Mouse (Mus musculus) C3H10T1/2 (cell line): Measurements from ENCODE around the gene Pak6. TPM values are rescaled to one million over a fixed set of nuclear protein-coding genes. Genes with fewer than 3 reads are reported as not detected.

Experiments used
- polyA plus RNA-seq, 2 experiments: library from polyadenylated mRNA; unstranded; fragments of >200 nt; fragmentation: generic; extraction: Trizol; gene quantifications; one replicate each; pipeline ENCODE4 v1.2.1; 2012; ENCODE audit warnings: missing spikeins in 2 of 2

The Pak6 gene
- polyA plus RNA-seq: under 1 TPM in 1 of 2 experiments, not detected in 1; 0.15 TPM

GRCm38 (mm10) chr2:118662902-118663803, at the start of gene Pak6:
TSS of gene Pak6 (plus strand) at chr2:118663303.

GRCm38 (mm10) chr2:118703913-118704730, 41.0 kb downstream of the Pak6 start, which contains the start of gene Ankrd63:
TSS of gene Ankrd63 (minus strand) at chr2:118703963.

GRCm38 (mm10) chr2:118728337-118728736, 65.2 kb downstream of the Pak6 start, which contains the start of gene Plcb2:
TSS of gene Plcb2 (minus strand) at chr2:118728438.

GRCm38 (mm10) chr2:118745232-118745884, 82.3 kb downstream of the Pak6 start, which contains the start of gene Inafm2:
TSS of gene Inafm2 (plus strand) at chr2:118745758.

Other genes starting within 250 kb of the Pak6 start
- gene Srp14, start 183.6 kb upstream of the Pak6 start, polyA plus RNA-seq: 100 to 1,000 TPM in 1 of 2 experiments, 10 to 100 TPM in 1; 76.6 to 215 TPM
- 10 to 100 TPM in 1 of 2 experiments, under 1 TPM in 1; 0.16 to 12.2 TPM for gene Bmf, start 113.6 kb upstream of the Pak6 start, polyA plus RNA-seq
- gene Bub1b, start 65.1 kb upstream of the Pak6 start, polyA plus RNA-seq: 10 to 100 TPM in 1 of 2 experiments, 1 to 10 TPM in 1; 8.9 to 54.1 TPM
- gene Ankrd63, start 40.7 kb downstream of the Pak6 start, polyA plus RNA-seq: under 1 TPM in 1 of 2 experiments, not detected in 1; 0.01 TPM
- under 1 TPM in 1 of 2 experiments, not detected in 1; 0.07 TPM for gene Plcb2, start 65.1 kb downstream of the Pak6 start, polyA plus RNA-seq
- gene Inafm2, start 82.5 kb downstream of the Pak6 start, polyA plus RNA-seq: 1 to 10 TPM; 1.8 to 4.4 TPM
- 1 to 10 TPM; 3.2 to 6.8 TPM for gene Ccdc9b, start 99.4 kb downstream of the Pak6 start, polyA plus RNA-seq
- not detected for gene Phgr1, start 109.5 kb downstream of the Pak6 start, polyA plus RNA-seq
- gene Disp2, start 116.4 kb downstream of the Pak6 start, polyA plus RNA-seq: under 1 TPM in 1 of 2 experiments, not detected in 1; 0.09 TPM
- gene Knstrn, start 150.7 kb downstream of the Pak6 start, polyA plus RNA-seq: 100 to 1,000 TPM in 1 of 2 experiments, 10 to 100 TPM in 1; 22.4 to 108 TPM
- gene Ivd, start 198.7 kb downstream of the Pak6 start, polyA plus RNA-seq: 10 to 100 TPM in 1 of 2 experiments, 1 to 10 TPM in 1; 4.3 to 18.5 TPM
- gene Bahd1, start 237.1 kb downstream of the Pak6 start, polyA plus RNA-seq: 10 to 100 TPM in 1 of 2 experiments, 1 to 10 TPM in 1; 2.6 to 10.1 TPM